In the genomic region with DNA sequence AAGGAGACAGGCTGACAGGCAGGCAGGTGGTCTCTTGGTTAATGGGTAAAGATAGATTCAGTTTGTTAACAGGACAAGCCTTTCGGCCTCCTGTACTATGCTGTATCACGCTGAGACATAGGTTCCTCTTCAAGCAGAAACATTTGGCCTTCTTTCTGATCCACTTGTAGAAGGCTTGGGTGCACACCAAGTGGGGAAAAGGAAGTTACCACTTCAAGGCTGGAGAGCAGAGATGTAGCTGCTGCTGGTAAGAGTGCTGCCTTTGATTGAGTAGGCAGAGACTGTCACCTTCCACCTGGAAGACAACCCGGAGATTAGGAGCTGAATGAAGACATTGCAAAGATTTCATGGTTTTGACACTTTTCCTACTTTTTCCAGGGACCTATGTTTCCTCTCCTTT, we compare ENCODE assay signal across 9 mouse cellular contexts. TPM values are rescaled to one million over a fixed set of nuclear protein-coding genes. Genes with fewer than 3 reads are reported as not detected.
DNase-seq lines count a peak whose midpoint lies in the region; ATAC-seq lines count a peak whose summit lies in the region.
"Had no signal": no experiment of that assay in that cellular context is flagged by ENCODE, and none has a peak within 500 bp of the region (broad histone marks: within the 10 kb centered on the region; RNA-seq: fewer than 3 reads in every experiment).

No protein-coding gene starts in this region.

- WGBS in heart, embryonic 15.5 days = 71% methylated on average over 3 of the region's 3 CpGs
- WGBS in forebrain, embryonic 16.5 days = 77% methylated on average over 3 of the region's 3 CpGs
- WGBS in midbrain, embryonic 11.5 days = 80% methylated on average over 3 of the region's 3 CpGs

- peak overlapping the region; percentile 74 for H3K4me3 ChIP-seq in heart, embryonic 15.5 days
- peak overlapping the region; percentile 68 for H3K4me3 ChIP-seq in forebrain, embryonic 16.5 days (replicated peaks; ENCODE audit: low read length)
- H3K4me3 ChIP-seq in midbrain, embryonic 11.5 days (ENCODE audit: low read depth, low read length) = peak overlapping the region; percentile 75

- no peak for ATAC-seq in heart, embryonic 15.5 days (replicated peaks; ENCODE audit: insufficient number of reproducible peaks, insufficient read depth, low FRiP score, low read depth)
- ATAC-seq in forebrain, embryonic 16.5 days = no peak
- ATAC-seq in midbrain, embryonic 11.5 days (ENCODE audit: low FRiP score) = no peak
- no peak for ATAC-seq in megakaryocyte, adult 5-6 weeks (ENCODE audit: poor library complexity, severe bottlenecking)

- H3K4me1 ChIP-seq in heart, embryonic 15.5 days (replicated peaks) = peaks cover 15% of the 10 kb centered on the region
- H3K4me1 ChIP-seq in forebrain, embryonic 16.5 days (replicated peaks; ENCODE audit: control insufficient read depth, insufficient read depth, low read length) = peaks cover 20% of the 10 kb centered on the region
- peaks cover 7% of the 10 kb centered on the region for H3K4me1 ChIP-seq in midbrain, embryonic 11.5 days (ENCODE audit: control insufficient read depth, insufficient read depth, low read length)

- H3K4me2 ChIP-seq in heart, embryonic 15.5 days = peak overlapping the region; percentile 76
- H3K4me2 ChIP-seq in forebrain, embryonic 16.5 days (ENCODE audit: low read length) = peak overlapping the region; percentile 81
- peak overlapping the region; percentile 64 for H3K4me2 ChIP-seq in midbrain, embryonic 11.5 days

- no peaks in the 10 kb centered on the region for H3K9me3 ChIP-seq in heart, embryonic 15.5 days (replicated peaks)
- H3K9me3 ChIP-seq in forebrain, embryonic 16.5 days (ENCODE audit: control insufficient read depth, low read length) = no peaks in the 10 kb centered on the region
- no peaks in the 10 kb centered on the region for H3K9me3 ChIP-seq in midbrain, embryonic 11.5 days (ENCODE audit: control insufficient read depth, low read length)

- no peaks in the 10 kb centered on the region for H3K36me3 ChIP-seq in heart, embryonic 15.5 days
- H3K36me3 ChIP-seq in forebrain, embryonic 16.5 days (ENCODE audit: control insufficient read depth, insufficient read depth) = no peaks in the 10 kb centered on the region
- H3K36me3 ChIP-seq in midbrain, embryonic 11.5 days (ENCODE audit: control insufficient read depth, insufficient read depth, low read length) = no peaks in the 10 kb centered on the region

- DNase-seq in heart, adult 8-10 months (ENCODE audit: low spot score) = no peak
- DNase-seq in B cell, adult 2 months = peak; percentile 30 to 37
- no peak for DNase-seq in midbrain, embryonic 11.5 days (ENCODE audit: low spot score, missing footprints)
- no peak for DNase-seq in frontal cortex, postnatal 14 days (ENCODE audit: low spot score in 2 of 2)
- DNase-seq in layer of hippocampus, adult 9-11 months = no peak
- DNase-seq: lung, adult 18-20 months had no signal

- H3K27ac ChIP-seq in heart, embryonic 15.5 days = no peak overlapping the region
- H3K27ac ChIP-seq in forebrain, embryonic 16.5 days (ENCODE audit: low read length) = no peak overlapping the region
- no peak overlapping the region for H3K27ac ChIP-seq in midbrain, embryonic 11.5 days (ENCODE audit: low read depth, low read length)

- H3K9ac ChIP-seq in heart, embryonic 15.5 days = no peak overlapping the region
- H3K9ac ChIP-seq in forebrain, embryonic 16.5 days (replicated peaks; ENCODE audit: low read depth, low read length) = peak overlapping the region; percentile 83
- H3K9ac ChIP-seq in midbrain, embryonic 11.5 days (ENCODE audit: low read length) = peak overlapping the region; percentile 97

- H3K27me3 ChIP-seq in heart, embryonic 15.5 days = no peaks in the 10 kb centered on the region
- no peaks in the 10 kb centered on the region for H3K27me3 ChIP-seq in forebrain, embryonic 16.5 days (replicated peaks; ENCODE audit: control insufficient read depth, insufficient read depth, low read length)
- no peaks in the 10 kb centered on the region for H3K27me3 ChIP-seq in midbrain, embryonic 11.5 days (ENCODE audit: control insufficient read depth, insufficient read depth, low read length)

RNA-seq across cellular contexts. Expression of a gene that starts 1.3 kb away (rescaled TPM):
- 15.4 and 18.2 TPM in 2 replicates for polyA plus RNA-seq in heart, embryonic 15.5 days (2015; fragmentation: Nextera tagmentation; extraction: Ambion mirVana)
- 1 to 10 TPM; 5.8 to 9.2 (median 7.8) TPM for total RNA-seq in heart, adult 8-10 months (2022)
- 53.8 and 54.8 TPM in 2 replicates for polyA plus RNA-seq in forebrain, embryonic 16.5 days (2015; fragmentation: Nextera tagmentation; extraction: Ambion mirVana)
- 35.4 and 39.9 TPM in 2 replicates for polyA plus RNA-seq in midbrain, embryonic 11.5 days (2014; fragmentation: Nextera tagmentation; extraction: Ambion mirVana)
- total RNA-seq in megakaryocyte, adult 5-6 weeks (2015) = not detected in 2 replicates
- total RNA-seq in megakaryocyte, adult 5-6 weeks (2017) = not detected in 2 replicates

Comparison
In these comparisons a context has a peak if more than half of its experiments do, and no peak if none do; other contexts are left out.
1. DNase-seq: peak in B cell, adult 2 months (2 of 2); none in heart, adult 8-10 months (single experiment), midbrain, embryonic 11.5 days (single experiment), frontal cortex, postnatal 14 days (0 of 2) and layer of hippocampus, adult 9-11 months (single experiment).
2. Peak in every context shown above with its lines, with median percentiles within 50 percentile points of each other: H3K4me2 ChIP-seq and H3K4me3 ChIP-seq.